Mouse (Mus musculus): ENCODE measurements around the gene Apex2. TPM values are rescaled to one million over a fixed set of nuclear protein-coding genes. Genes with fewer than 3 reads are reported as not detected.
"Not testable (repeated sequence)": the region's sequence is repeated elsewhere in the genome, so short reads cannot be mapped to it uniquely, and the experiment has no call there.

Apex2 gene
- 10 to 100 TPM; 14.3 to 18.2 TPM for polyA plus RNA-seq (2017; shearing (Covaris generic))

- no peak for ATAC-seq
Measured at GRCm38 (mm10) chrX:150589696-150590095, at the start of gene Apex2. Gene Apex2 (minus strand): TSS chrX:150589868.

DNA sequence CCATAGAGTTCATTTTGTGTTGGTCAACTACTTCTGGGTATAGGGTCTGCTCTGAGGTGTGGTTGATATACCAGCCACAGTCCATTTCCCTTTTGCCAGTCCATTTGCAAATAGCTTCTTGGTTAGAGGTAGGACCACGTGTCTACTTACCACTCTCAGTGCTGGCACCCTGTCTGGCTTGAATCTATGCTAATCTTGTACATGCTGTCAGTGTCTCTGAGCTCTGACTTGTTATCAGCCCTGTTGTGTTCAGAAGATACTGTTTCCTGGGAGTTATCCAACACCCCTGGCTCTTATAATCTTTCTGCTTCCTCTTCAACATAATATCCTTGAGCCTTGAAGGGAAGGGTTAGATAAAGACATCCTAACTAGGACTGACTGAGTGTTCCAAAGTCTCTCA, 46.8 kb upstream of the Apex2 start:
- no peak for ATAC-seq

GRCm38 (mm10) chrX:150598882-150599281, 9.2 kb upstream of the Apex2 start:
- no peak for ATAC-seq

DNA sequence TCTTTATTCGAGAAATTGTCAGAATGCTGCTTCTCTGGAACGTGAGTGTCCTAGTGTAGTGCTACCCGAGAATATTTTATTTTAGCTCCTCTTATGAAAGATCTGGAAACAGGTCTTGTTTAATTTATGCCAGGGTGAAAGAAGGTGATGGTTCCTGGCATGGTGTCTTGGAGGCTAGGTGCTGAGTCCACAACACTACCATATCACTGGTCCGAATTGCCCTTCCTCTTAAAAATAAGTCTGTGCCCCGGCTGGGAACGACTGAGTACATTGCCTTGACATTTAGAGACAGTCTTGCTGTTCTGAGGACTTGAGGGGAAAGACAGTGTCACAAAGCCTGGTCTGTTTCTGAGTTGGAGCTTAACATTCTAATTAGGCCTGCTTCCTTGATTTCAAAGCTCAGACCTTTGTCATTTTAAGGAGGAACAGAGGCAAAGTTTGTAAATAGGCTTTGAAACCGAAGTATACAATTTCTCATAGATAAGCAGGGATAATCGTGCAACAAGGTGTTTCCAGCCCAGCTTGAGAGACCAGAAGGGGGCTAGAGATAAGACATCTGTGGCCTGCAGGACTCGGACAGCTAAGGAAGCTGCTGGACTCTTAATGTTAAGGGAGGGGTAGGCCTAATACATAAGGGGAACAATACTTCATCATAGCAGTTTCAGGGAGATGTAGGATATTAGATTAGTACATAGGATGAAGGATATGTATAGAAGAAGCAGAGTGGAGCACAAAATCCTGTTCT, 5.5 kb upstream of the Apex2 start:
- no peak for ATAC-seq

DNA sequence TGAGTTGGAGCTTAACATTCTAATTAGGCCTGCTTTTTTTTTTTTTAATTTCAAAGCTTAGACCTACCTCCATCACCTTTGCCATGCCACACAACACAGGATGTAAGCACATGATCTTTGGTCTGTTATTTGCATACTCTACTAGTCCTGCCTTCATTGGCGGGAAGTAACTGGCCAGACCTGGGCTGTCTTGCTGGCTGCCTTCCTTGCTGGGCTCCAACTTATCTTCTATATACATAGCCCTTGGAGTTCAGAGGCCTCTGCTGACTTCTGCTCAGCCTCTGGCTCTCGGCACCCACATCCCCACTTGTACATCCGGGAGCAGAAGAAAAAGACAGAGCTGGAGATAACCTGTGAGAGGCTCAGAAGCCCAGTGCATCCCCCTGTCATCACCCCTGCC, 4.5 kb upstream of the Apex2 start:
- no peak for ATAC-seq

- no peak for ATAC-seq
Measured at GRCm38 (mm10) chrX:150593266-150594035, 3.8 kb upstream of the Apex2 start.

DNA sequence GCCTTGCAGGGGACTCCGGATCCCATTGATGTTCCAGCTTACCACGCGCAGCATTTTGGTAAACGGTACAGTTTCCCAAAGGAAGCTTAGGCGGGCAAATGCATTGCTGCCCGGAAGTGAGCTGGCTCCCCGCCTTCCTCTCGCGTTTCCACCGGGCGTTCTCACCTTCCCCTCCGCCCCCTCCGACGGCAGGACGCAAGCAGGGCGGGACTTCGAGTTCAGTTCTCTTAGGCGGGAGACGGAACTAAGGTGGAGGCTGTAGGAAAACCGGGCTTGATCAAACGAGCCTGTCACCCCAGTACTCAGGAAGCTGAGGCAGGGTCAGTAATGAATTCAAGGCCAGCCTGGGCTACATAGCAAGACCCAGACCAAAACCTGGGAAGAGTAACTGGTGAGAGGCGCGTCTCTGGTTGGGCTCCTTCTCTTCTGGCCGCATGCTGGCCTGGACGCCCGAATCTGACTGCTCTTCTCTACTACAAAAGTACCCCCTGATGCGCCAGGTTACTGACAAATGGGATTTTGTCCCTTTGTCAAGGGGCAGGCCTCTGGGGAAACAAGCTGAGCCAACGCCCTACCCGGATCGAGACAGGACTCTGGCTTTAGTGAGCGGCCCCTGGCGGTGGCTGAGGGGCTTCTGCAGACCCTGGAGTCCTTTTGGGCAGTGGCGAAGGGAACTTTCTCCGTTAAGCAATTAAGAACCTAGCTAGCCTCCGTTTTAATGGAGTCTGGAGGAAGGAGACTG, 1.5 kb downstream of the Apex2 start, which contains the start of gene Pfkfb1:
Gene Pfkfb1, plus strand, starts transcription at position 207 of the 742 bp plus-strand sequence.
- ATAC-seq = peak; percentile 92

- no peak for ATAC-seq
Measured at GRCm38 (mm10) chrX:150585116-150585515, 4.6 kb downstream of the Apex2 start.

DNA sequence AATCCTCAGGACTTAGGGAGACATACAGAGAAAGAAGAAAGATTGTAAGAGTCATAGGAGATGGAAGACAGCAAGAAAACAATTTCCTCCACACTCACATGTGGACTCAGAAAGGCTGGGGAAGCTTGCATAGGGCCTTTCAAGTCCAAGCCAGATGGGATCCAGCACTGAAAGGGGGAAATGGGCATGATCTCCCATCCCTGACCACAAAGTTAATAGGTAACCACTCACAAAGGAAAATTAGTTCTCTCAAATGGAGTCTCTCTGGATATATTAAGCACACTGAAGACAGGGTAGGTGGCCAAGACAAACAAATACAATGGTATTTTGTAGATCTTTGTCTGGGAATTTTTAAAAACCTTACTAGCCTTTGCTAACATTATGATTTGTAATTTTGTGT, 7.7 kb downstream of the Apex2 start:
- no peak for ATAC-seq

DNA sequence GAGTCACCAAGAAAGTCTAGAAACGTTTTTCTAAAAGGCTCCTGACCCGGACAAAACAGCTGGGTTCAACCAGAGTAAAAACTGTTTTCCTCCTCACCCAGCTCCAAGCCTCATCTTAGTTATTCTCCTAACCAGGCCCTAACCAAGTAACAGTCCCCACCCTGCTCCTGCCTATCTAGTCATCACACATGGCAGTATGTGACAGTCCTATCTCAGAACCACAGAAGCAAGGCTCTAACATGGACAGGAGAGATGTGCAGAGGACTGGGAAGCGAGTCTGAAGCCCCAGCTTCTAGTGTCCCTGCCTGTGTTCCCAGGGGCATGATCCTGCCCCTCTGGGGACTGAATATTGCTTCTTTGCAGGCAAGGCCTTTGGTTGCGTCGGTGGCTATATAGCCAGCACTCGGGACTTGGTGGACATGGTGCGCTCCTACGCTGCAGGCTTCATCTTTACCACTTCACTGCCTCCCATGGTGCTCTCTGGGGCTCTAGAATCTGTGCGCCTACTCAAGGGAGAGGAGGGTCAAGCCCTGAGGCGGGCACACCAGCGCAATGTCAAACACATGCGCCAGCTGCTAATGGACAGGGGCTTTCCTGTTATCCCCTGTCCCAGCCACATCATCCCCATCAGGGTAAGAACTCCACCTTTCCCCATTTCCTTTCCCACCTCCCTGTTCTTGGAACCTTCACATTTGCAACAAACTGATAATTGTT, 24.9 kb downstream of the Apex2 start:
- ATAC-seq = no peak

DNA sequence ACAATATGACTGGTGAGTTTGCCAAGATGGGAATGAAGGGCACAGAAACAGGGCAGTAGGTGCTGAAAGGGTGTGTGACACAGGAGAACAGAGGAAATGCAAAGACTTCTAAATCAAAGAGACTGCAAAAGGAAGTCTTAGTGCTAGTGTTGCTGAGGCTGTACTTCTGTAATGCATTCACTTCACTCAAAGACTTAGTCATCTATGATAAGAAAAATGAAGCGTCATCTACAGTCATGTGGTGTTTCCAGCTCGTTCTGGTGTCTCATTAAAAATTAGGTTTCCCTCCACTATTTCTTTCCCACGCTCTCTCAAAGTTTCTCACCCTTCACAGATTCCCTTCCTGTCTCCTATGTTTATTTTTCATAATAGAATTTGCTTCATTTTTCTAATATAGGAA, 35.6 kb downstream of the Apex2 start:
- ATAC-seq = no peak

- ATAC-seq = no peak
Measured at GRCm38 (mm10) chrX:150551986-150552385, 37.7 kb downstream of the Apex2 start.

DNA sequence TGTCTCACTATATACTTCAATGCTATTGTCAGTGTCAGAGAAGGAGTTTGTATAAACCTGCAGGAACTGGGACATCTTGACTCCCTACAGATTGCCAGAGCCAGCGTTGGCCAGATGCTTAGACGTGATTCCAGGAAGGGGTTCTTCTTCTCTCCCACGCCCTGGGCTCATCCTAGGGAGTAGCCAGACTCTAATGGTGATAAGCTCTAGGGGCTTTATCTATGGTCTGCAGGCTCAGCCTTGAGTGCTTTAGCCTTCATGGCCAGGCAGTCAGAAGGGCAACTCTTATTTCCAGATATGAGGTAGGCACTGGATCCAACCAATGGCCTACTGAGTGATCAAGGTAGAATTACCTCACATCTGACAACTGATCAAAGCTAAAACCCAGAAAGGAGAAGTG, 40.0 kb downstream of the Apex2 start:
- ATAC-seq = no peak

DNA sequence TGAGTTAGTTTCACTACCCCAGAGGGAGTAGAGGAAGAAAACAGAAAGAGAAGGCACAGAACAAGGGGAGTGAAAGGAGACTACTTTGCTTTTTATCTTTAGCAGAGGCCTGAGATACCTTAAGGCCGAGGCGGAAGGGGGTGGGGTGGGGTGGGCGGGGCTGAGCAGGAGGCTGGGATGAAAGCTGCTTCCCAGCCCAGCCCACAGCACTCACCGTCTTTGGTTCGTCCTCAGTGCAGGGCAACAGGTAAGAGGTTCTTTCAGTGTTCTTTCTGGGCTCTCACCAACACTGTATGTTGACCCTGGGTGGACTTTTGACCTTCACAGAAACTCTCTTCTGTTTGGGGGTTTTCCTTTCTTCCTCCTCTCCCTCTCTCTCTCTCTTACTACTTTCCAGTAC, 42.4 kb downstream of the Apex2 start, which contains the start of gene Alas2:
Gene Alas2, plus strand, starts transcription at position 137 of the 400 bp plus-strand sequence.
- no peak for ATAC-seq

GRCm38 (mm10) chrX:150541684-150542083, 48.0 kb downstream of the Apex2 start:
- no peak for ATAC-seq

- no peak for ATAC-seq
Measured at GRCm38 (mm10) chrX:150540111-150540510, 49.6 kb downstream of the Apex2 start.

DNA sequence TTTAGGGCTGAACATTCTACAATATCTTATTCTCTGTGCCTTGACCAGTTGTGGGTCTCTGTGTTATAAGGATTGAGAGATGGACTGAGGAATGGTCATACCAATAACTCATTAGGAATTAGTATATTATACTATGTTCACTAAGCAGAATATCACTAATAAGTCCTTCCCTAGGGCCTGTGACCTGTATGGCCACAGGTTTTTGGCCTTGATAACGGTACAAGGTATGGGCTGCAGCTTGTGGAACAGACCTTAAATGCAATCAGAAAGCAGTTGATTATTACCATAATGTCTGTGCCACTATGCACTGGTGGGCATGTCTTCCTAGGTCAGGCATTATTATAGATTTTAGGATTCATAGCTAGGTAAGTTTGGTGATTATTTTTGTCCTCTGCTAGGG, 73.2 kb downstream of the Apex2 start:
- no peak for ATAC-seq

GRCm38 (mm10) chrX:150516015-150516414, 73.7 kb downstream of the Apex2 start:
- ATAC-seq = no peak

DNA sequence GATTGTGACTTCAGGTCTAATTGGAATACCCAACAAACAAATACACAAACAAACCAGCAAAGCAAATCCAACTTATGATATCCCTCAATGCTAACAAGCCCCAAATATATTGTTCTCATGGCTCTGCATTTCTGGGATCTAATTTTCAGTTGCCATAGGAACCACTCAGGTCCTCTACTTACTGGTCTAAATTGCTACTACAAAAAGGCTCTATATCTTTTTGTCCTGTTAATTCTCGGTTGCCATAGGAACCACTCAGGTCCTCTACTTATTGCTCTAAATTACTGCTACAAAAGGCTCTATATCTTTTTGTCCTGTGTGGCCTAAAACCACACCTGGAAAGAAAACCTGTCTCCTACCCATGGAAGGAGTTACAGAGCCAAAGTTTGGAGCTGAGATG, 75.5 kb downstream of the Apex2 start:
- ATAC-seq = no peak

- peak; percentile 81 for ATAC-seq
Measured at GRCm38 (mm10) chrX:150511274-150511673, 78.4 kb downstream of the Apex2 start.

DNA sequence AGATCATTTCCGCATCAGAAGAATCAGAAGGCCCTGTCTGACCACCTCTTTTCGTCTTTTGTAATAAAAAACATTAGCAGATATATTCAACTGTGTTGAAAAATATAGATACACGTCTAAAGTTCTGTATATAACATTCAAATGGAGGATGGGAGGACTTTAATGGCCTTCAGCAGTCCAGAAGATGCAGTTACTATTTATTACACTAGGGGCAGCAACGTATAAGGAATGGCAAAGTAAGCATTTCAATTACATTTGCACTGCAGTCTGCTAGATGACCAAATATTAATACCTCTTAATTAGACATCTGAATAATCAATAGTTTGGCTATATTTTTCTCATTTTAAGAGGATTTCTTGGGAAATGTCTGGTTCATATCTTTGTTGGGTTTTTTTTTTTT, 79.0 kb downstream of the Apex2 start:
- ATAC-seq = peak; percentile 70

DNA sequence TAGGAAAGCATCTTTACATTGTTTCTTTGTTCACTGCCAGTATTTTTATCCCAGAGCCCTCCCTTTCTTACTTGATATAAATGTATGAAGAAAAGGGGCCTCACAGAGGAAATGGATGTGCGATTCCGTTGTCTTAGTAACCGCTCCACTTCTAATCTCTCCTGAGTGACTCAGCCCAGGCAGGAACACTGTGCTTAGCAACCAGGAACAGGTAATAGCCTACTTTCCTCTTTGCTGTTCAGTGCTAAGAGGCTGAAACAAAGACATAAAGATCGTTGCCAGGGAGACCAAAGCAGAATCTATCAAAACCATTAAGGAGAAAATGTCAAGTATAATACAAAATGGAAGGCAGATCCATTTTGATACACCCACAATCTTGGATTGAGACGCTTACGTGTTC, 81.0 kb downstream of the Apex2 start:
- ATAC-seq = no peak

DNA sequence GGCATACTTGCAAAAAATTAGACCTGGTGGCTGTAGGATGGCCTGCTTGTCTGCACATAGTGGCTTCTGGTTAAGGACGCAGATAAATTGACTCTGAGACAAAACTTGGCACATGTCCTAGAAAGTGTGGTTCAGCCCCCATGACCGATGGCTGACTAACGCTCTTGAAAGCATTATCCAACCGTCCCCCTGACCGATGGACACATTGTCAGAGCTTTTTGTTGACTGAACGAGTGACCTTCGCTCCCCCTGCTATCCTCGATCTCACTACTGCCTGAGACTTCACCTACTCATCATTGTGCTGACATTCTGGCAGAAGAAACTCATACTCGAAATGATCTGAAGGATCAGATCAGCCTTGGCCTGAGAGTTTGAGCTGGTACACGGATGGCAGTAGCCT, 101.9 kb downstream of the Apex2 start:
- not testable (repeated sequence) for ATAC-seq

All from activated CD4-positive, CD25-positive, alpha-beta regulatory T cell, adult 4 months (primary cell).